Mouse (Mus musculus) heart, postnatal 14 days (tissue): ENCODE data around the gene Hsh2d. TPM values are rescaled to one million over a fixed set of nuclear protein-coding genes. Genes with fewer than 3 reads are reported as not detected.

Source experiments
- DNase-seq, 2 experiments: peaks; one replicate each; pipeline ENCODE4 v3.0.0; 2021 to 2022
- intact Hi-C: fragments of 180-260 bp; cut with DNase I; formaldehyde crosslinking; loops from one replicate; pipeline ENCODE4 v1.15.1; 2025
- total RNA-seq, 2 experiments: library from RNA; stranded (reverse); gene quantifications; 2 replicates each; pipeline ENCODE4 v1.2.3; 2021

Gene Hsh2d
- total RNA-seq, 2 experiments from 2014 or later, result 0.17 TPM; not detected in 1

GRCm38 (mm10) chr8:72240951-72241350 lies 51.5 kb downstream of the Hsh2d start:
- DNase-seq, result no peak
- intact Hi-C loops, result loop anchor here (5.0 kb wide), 1 partner anchor 64 kb away; no protein-coding TSS in a partner anchor

GRCm38 (mm10) chr8:72242226-72242625 lies 52.8 kb downstream of the Hsh2d start:
- DNase-seq, result no peak
- intact Hi-C loops, result loop anchor here (5.0 kb wide), 1 partner anchor 65 kb away; no protein-coding TSS in a partner anchor

GRCm38 (mm10) chr8:72244610-72245009 lies 55.2 kb downstream of the Hsh2d start:
- no peak for DNase-seq
- intact Hi-C loops, result loop anchor here (5.0 kb wide), 1 partner anchor 67 kb away; no protein-coding TSS in a partner anchor

Other genes with a start within 250 kb of the Hsh2d start
- 1 to 10 TPM; 8.8 to 8.9 TPM for gene Zfp961, start 238.6 kb upstream of the Hsh2d start, total RNA-seq
- under 1 TPM; 0.38 to 0.56 TPM for gene Cyp4f18, start 180.0 kb upstream of the Hsh2d start, total RNA-seq
- not detected for gene Olfr372, start 148.4 kb upstream of the Hsh2d start, total RNA-seq
- not detected for gene Olfr373, start 106.5 kb upstream of the Hsh2d start, total RNA-seq
- not detected for gene Olfr374, start 82.6 kb upstream of the Hsh2d start, total RNA-seq
- 100 to 1,000 TPM; 119 to 155 TPM for gene Tpm4, start 54.7 kb upstream of the Hsh2d start, total RNA-seq
- gene Rab8a, start 28.4 kb upstream of the Hsh2d start, total RNA-seq, result 10 to 100 TPM; 28.2 to 28.6 TPM
- not detected for gene Cib3, start 23.2 kb downstream of the Hsh2d start, total RNA-seq
- not detected for gene Gm11034, start 24.0 kb downstream of the Hsh2d start, total RNA-seq
- 10 to 100 TPM; 21.4 to 24.4 TPM for gene Fam32a, start 30.1 kb downstream of the Hsh2d start, total RNA-seq
- gene Ap1m1, start 50.4 kb downstream of the Hsh2d start, total RNA-seq, result 10 to 100 TPM; 53.2 to 53.4 TPM
- 1 to 10 TPM; 9.7 TPM for gene Gm10282, start 115.6 kb downstream of the Hsh2d start, total RNA-seq
- 100 to 1,000 TPM; 113 to 115 TPM for gene Klf2, start 129.4 kb downstream of the Hsh2d start, total RNA-seq
- gene Eps15l1, start 231.8 kb downstream of the Hsh2d start, total RNA-seq, result 10 to 100 TPM; 44.4 to 47.5 TPM